Mouse (Mus musculus) kidney, postnatal 0 days (tissue): ENCODE measurements around the gene Ctc1. TPM values are rescaled to one million over a fixed set of nuclear protein-coding genes. Genes with fewer than 3 reads are reported as not detected.

Experiments
- ATAC-seq: fragments of 200-750 bp; cut with Nextera tagmentation; replicated peaks from 2 replicates; pipeline ENCODE4 v1.8.0; 2017; ENCODE audit warnings: low read depth, moderate number of reproducible peaks, moderate TSS enrichment, moderate library complexity; ENCODE audit not compliant: low FRiP score
- DNase-seq: peaks from one replicate; pipeline ENCODE4 v3.0.0-alpha.2; 2016; ENCODE audit warnings: low spot score
- H3K27ac ChIP-seq: fragments of 300-500 bp; sonication (generic); 2 replicates; pipeline ENCODE4 v1.5.1; 2014; ENCODE audit warnings: mild to moderate bottlenecking
- H3K27me3 ChIP-seq: fragments of 300-500 bp; sonication (generic); 2 replicates; pipeline ENCODE4 v1.6.1; 2014; ENCODE audit warnings: low read length, mixed read lengths; ENCODE audit not compliant: insufficient read depth
- H3K36me3 ChIP-seq: fragments of 300-500 bp; sonication (generic); 2 replicates; pipeline ENCODE4 v1.6.1; 2014; ENCODE audit warnings: low read length, mixed read lengths; ENCODE audit not compliant: insufficient read depth
- H3K4me1 ChIP-seq: fragments of 300-500 bp; sonication (generic); replicated peaks from 2 replicates; pipeline ENCODE4 v1.6.1; 2014; ENCODE audit warnings: antibody characterized with exemption, low read length, mixed read lengths; ENCODE audit not compliant: insufficient read depth
- H3K4me2 ChIP-seq: fragments of 300-500 bp; sonication (generic); 2 replicates; pipeline ENCODE4 v1.6.1; 2014; ENCODE audit warnings: mild to moderate bottlenecking, low read length, moderate library complexity, mixed read lengths
- H3K4me3 ChIP-seq: fragments of 300-500 bp; sonication (generic); replicated peaks from 2 replicates; pipeline ENCODE4 v1.5.1; 2014; ENCODE audit warnings: low read depth, low read length
- H3K9ac ChIP-seq: fragments of 300-500 bp; sonication (generic); 2 replicates; pipeline ENCODE4 v1.6.1; 2014; ENCODE audit warnings: low read depth, low read length
- H3K9me3 ChIP-seq: fragments of 300-500 bp; sonication (generic); replicated peaks from 2 replicates; pipeline ENCODE4 v1.6.1; 2016; ENCODE audit warnings: low read length, inconsistent platforms, mixed read lengths
- CTCF ChIP-seq: IDR thresholded peaks from 2 replicates; pipeline ENCODE4 v1.5.1; 2016; ENCODE audit warnings: antibody characterized with exemption, low read depth, mild to moderate bottlenecking, moderate library complexity
- WGBS: fragments of 180-500 bp; shearing (Covaris S2); extraction: QIAGEN DNeasy Blood & Tissue Kit; methylation state at CpG from one replicate; pipeline ENCODE4 v1.1.7; 2014; 5-methylcytosine and 5-hydroxymethylcytosine counted together
- polyA plus RNA-seq: library from polyadenylated mRNA; unstranded; fragments of >200 nt; fragmentation: Nextera tagmentation; extraction: Ambion mirVana; gene quantifications from 2 replicates; pipeline ENCODE4 v1.2.1, GENCODE M21; 2015

Ctc1 gene
- polyA plus RNA-seq, 1 experiment from 2014 or later = 27.6 TPM

GRCm38 (mm10) chr11:69070590-69071222 is 55.0 kb downstream of the Ctc1 start, which contains the start of gene Tmem107:
Gene Tmem107, plus strand, starts transcription at chr11:69070806.
- TF ChIP-seq CTCF = no peak
- H3K9me3 ChIP-seq = no peaks in the 10 kb centered on the region
- H3K4me2 ChIP-seq = peak within 1 kb of the TSS; percentile 85
- peak within 1 kb of the TSS; percentile 77 for H3K9ac ChIP-seq
- DNase-seq (peak; percentile 98), ATAC-seq (peak; percentile 84)
- WGBS = under 1% methylated on average over 47 of the region's 47 CpGs
- H3K36me3 ChIP-seq = no peaks in the 10 kb centered on the region
- peaks cover 20% of the 10 kb centered on the region; the same call in 1 of the 2 replicates for H3K4me1 ChIP-seq
- peak within 1 kb of the TSS; percentile 58 for H3K4me3 ChIP-seq
- H3K27ac ChIP-seq = peak within 1 kb of the TSS; percentile 92
- no peaks in the 10 kb centered on the region for H3K27me3 ChIP-seq

GRCm38 (mm10) chr11:69071262-69071661 is 55.6 kb downstream of the Ctc1 start:
- TF ChIP-seq CTCF = no peak
- Histone ChIP-seq H3K4me3 (peak overlapping the region; percentile 58), H3K9me3 (no peaks in the 10 kb centered on the region), H3K27me3 (no peaks in the 10 kb centered on the region), H3K9ac (peak overlapping the region; percentile 77), H3K4me2 (peak overlapping the region; percentile 85), H3K4me1 (peaks cover 16% of the 10 kb centered on the region; the same call in 1 of the 2 replicates), H3K36me3 (no peaks in the 10 kb centered on the region), H3K27ac (peak overlapping the region; percentile 92)
- ATAC-seq (no peak), DNase-seq (no peak)
- 22% methylated on average over 9 of the region's 9 CpGs for WGBS

GRCm38 (mm10) chr11:69072234-69072633 is 56.5 kb downstream of the Ctc1 start:
- Histone ChIP-seq H3K4me3 (no peak overlapping the region), H3K27me3 (no peaks in the 10 kb centered on the region), H3K27ac (0 out of 2 replicates have a peak overlapping the region, but pooled peaks have one; percentile 51), H3K9me3 (no peaks in the 10 kb centered on the region), H3K9ac (0 out of 2 replicates have a peak overlapping the region, but pooled peaks have one; percentile 25), H3K4me2 (peak overlapping the region; percentile 42), H3K36me3 (no peaks in the 10 kb centered on the region), H3K4me1 (peaks cover 11% of the 10 kb centered on the region; the same call in 1 of the 2 replicates)
- 88% methylated on average over 11 of the region's 11 CpGs for WGBS
- ATAC-seq = no peak
- no peak for DNase-seq
- no peak for TF ChIP-seq CTCF

- peak overlapping the region; percentile 18 for H3K4me3 ChIP-seq
- H3K27me3 ChIP-seq = no peaks in the 10 kb centered on the region
- no peak for DNase-seq
- peaks cover 11% of the 10 kb centered on the region; the same call in 1 of the 2 replicates for H3K4me1 ChIP-seq
- 0 out of 2 replicates have a peak overlapping the region, but pooled peaks have one; percentile 25 for H3K9ac ChIP-seq
- H3K4me2 ChIP-seq = peak overlapping the region; percentile 42
- no peaks in the 10 kb centered on the region for H3K9me3 ChIP-seq
- TF ChIP-seq CTCF = no peak
- WGBS = 7% methylated on average over 9 of the region's 9 CpGs
- 0 out of 2 replicates have a peak overlapping the region, but pooled peaks have one; percentile 51 for H3K27ac ChIP-seq
- no peak for ATAC-seq
- no peaks in the 10 kb centered on the region for H3K36me3 ChIP-seq
Observed at GRCm38 (mm10) chr11:69072666-69073064, 57.0 kb downstream of the Ctc1 start.

GRCm38 (mm10) chr11:69073065-69073888 is 57.6 kb downstream of the Ctc1 start:
- Histone ChIP-seq H3K4me3 (peak overlapping the region; percentile 18; the same call in 1 of the 2 replicates), H3K4me1 (peaks cover 11% of the 10 kb centered on the region; the same call in 1 of the 2 replicates), H3K27ac (peak overlapping the region; percentile 80), H3K36me3 (no peaks in the 10 kb centered on the region), H3K27me3 (no peaks in the 10 kb centered on the region), H3K9ac (peak overlapping the region; percentile 53), H3K4me2 (peak overlapping the region; percentile 42), H3K9me3 (no peaks in the 10 kb centered on the region)
- TF ChIP-seq CTCF = peak; percentile 14; the same call in 1 of the 2 replicates
- DNase-seq = peak; percentile 96
- peak; percentile 75 for ATAC-seq
- WGBS = under 1% methylated on average over 14 of the region's 14 CpGs
